Mouse (Mus musculus): ENCODE measurements around the gene Teddm3. TPM values are rescaled to one million over a fixed set of nuclear protein-coding genes. Genes with fewer than 3 reads are reported as not detected.
"Not testable (repeated sequence)": the region's sequence is repeated elsewhere in the genome, so short reads cannot be mapped to it uniquely, and the experiment has no call there.

The Teddm3 gene
- polyA plus RNA-seq, 1 experiment from 2014 or later, result not detected

GRCm38 (mm10) chr16:21151564-21152361, 2.0 kb downstream of the Teddm3 start:
- Histone ChIP-seq H3K27ac (ENCODE audit: low read depth) (peak overlapping the region; percentile 85), H3K4me2 (no peak overlapping the region)
- 26% methylated on average over 4 of the region's 4 CpGs for WGBS

GRCm38 (mm10) chr16:21149896-21150295, 3.9 kb downstream of the Teddm3 start:
- Histone ChIP-seq H3K4me3 (ENCODE audit: low read depth, low read length) (no peak overlapping the region), H3K27me3 (ENCODE audit: insufficient read depth, low read length) (no peaks in the 10 kb centered on the region), H3K36me3 (ENCODE audit: insufficient read depth) (no peaks in the 10 kb centered on the region), H3K27ac (ENCODE audit: low read depth) (no peak overlapping the region), H3K9ac (no peak overlapping the region), H3K4me2 (no peak overlapping the region), H3K9me3 (ENCODE audit: low read depth, low read length) (no peaks in the 10 kb centered on the region), H3K4me1 (ENCODE audit: insufficient read depth) (no peaks in the 10 kb centered on the region)
- ATAC-seq (ENCODE audit: insufficient read depth), result no peak
- no peak for TF ChIP-seq CTCF (IDR thresholded peaks at IDR 0.05; ENCODE audit: low read depth)
- DNase-seq, result no peak

More at GRCm38 (mm10) chr16:21151564-21152361, 2.0 kb downstream of the Teddm3 start:
- Histone ChIP-seq H3K9ac (no peak overlapping the region), H3K36me3 (ENCODE audit: insufficient read depth) (no peaks in the 10 kb centered on the region), H3K4me3 (ENCODE audit: low read depth, low read length) (no peak overlapping the region), H3K27me3 (ENCODE audit: insufficient read depth, low read length) (no peaks in the 10 kb centered on the region), H3K4me1 (ENCODE audit: insufficient read depth) (no peaks in the 10 kb centered on the region), H3K9me3 (ENCODE audit: low read depth, low read length) (no peaks in the 10 kb centered on the region)
- TF ChIP-seq CTCF (IDR thresholded peaks at IDR 0.05; ENCODE audit: low read depth), result no peak
- ATAC-seq (ENCODE audit: insufficient read depth) (peak; percentile 95), DNase-seq (peak; percentile 96)

- not testable (repeated sequence) for H3K27me3 ChIP-seq (ENCODE audit: insufficient read depth, low read length); H3K4me3 ChIP-seq (ENCODE audit: low read depth, low read length); H3K36me3 ChIP-seq (ENCODE audit: insufficient read depth); H3K9ac ChIP-seq; DNase-seq; ATAC-seq (ENCODE audit: insufficient read depth); H3K4me2 ChIP-seq; H3K4me1 ChIP-seq (ENCODE audit: insufficient read depth); H3K9me3 ChIP-seq (ENCODE audit: low read depth, low read length); H3K27ac ChIP-seq (ENCODE audit: low read depth)
- 62% methylated on average over 1 of the region's 1 CpGs for WGBS
Observed at GRCm38 (mm10) chr16:21148451-21148850, 5.3 kb downstream of the Teddm3 start.

DNA sequence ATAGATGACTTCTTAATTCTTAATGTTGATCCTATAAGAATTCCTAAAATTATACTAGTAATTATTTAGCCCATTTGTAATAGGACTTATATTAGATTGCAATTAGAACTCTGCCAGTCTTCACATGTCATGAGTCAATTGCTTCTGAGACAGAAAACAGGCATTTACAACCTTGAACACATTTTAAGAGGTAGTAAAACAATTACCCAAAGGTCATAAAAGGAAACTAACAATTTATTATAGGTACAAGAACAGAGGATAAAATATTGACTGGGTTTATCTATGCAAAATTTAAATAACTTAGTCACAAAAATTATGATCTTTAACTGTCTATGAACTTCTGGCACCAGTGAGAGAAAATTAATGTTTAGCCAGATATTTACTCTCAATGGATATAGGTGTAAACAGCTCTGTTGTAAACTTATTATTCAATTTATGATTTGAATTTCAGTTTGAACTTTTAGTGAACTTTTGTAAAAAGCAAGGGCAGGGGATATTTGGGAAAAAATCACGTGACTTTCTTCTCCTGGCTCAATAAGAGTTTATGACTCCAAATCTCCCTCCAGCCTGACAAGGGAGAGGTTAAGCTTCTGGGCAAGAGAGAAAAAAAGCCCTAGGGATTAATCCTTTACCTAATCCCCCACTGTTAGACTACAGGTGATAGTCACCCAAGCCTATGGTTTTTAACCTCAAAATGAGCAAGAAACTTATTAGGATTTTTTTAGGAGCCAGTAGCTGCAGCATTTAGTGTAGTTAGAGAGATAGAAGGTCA, 17.3 kb downstream of the Teddm3 start:
- no peak overlapping the region for H3K4me2 ChIP-seq
- no peak overlapping the region for H3K4me3 ChIP-seq (ENCODE audit: low read depth, low read length)
- DNase-seq, result no peak
- WGBS, result 40% methylated on average over 1 of the region's 1 CpGs
- H3K9ac ChIP-seq, result no peak overlapping the region
- H3K9me3 ChIP-seq (ENCODE audit: low read depth, low read length), result no peaks in the 10 kb centered on the region
- ATAC-seq (ENCODE audit: insufficient read depth), result no peak
- no peaks in the 10 kb centered on the region for H3K27me3 ChIP-seq (ENCODE audit: insufficient read depth, low read length)
- no peak for TF ChIP-seq CTCF (IDR thresholded peaks at IDR 0.05; ENCODE audit: low read depth)
- no peaks in the 10 kb centered on the region for H3K36me3 ChIP-seq (ENCODE audit: insufficient read depth)
- H3K4me1 ChIP-seq (ENCODE audit: insufficient read depth), result no peaks in the 10 kb centered on the region
- no peak overlapping the region for H3K27ac ChIP-seq (ENCODE audit: low read depth)

DNA sequence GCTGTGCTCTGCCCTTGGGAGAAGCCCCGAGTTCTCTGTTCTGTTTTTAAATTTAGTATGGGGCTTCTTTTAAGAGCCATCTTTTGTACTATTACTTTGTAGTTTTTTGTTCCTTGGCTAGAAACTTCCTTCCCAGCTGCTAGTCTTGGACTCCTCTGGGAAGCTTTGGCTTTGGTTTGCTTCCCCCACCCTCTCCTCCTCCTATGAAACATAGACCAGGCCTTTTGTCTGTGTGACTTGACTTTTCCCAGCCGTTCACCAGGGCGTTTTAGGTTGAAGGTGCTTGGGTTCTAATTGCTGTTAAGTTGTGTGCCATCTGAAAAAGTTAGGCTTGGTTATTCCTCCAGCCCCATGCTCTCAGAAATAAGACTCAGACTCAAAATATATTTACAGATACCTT, 26.1 kb downstream of the Teddm3 start:
- 78% methylated on average over 3 of the region's 3 CpGs for WGBS
- not testable (repeated sequence) for H3K4me3 ChIP-seq (ENCODE audit: low read depth, low read length); H3K36me3 ChIP-seq (ENCODE audit: insufficient read depth); H3K9ac ChIP-seq; H3K4me1 ChIP-seq (ENCODE audit: insufficient read depth); ATAC-seq (ENCODE audit: insufficient read depth); H3K9me3 ChIP-seq (ENCODE audit: low read depth, low read length); H3K27ac ChIP-seq (ENCODE audit: low read depth); H3K4me2 ChIP-seq; H3K27me3 ChIP-seq (ENCODE audit: insufficient read depth, low read length); DNase-seq

DNA sequence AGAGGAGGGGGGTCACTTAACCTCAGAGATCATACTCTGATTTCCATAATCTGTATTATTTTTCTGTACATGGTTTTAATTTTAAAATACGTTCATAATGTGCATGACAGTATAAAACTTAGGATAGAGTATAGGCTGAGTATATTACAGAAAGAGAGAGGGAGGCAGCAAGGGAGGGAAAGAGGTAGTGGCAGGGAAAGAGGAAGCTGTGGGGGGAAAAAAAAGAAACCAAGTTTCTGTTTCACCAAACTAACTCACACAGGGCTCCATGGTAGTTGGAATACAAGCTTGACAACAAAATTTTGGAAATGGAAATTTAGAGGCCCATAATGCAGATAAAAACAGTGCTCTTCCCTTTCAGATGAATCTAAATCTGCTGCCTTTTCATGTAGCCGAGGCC, 31.0 kb downstream of the Teddm3 start:
- not testable (repeated sequence) for H3K9ac ChIP-seq; DNase-seq; ATAC-seq (ENCODE audit: insufficient read depth); H3K27me3 ChIP-seq (ENCODE audit: insufficient read depth, low read length); H3K4me2 ChIP-seq; H3K36me3 ChIP-seq (ENCODE audit: insufficient read depth); H3K4me1 ChIP-seq (ENCODE audit: insufficient read depth); H3K4me3 ChIP-seq (ENCODE audit: low read depth, low read length); H3K9me3 ChIP-seq (ENCODE audit: low read depth, low read length); H3K27ac ChIP-seq (ENCODE audit: low read depth)
- 76% methylated on average over 2 of the region's 2 CpGs for WGBS

- H3K9me3 ChIP-seq (ENCODE audit: low read depth, low read length), result no peaks in the 10 kb centered on the region
- no peaks in the 10 kb centered on the region for H3K36me3 ChIP-seq (ENCODE audit: insufficient read depth)
- no peak for TF ChIP-seq CTCF (IDR thresholded peaks at IDR 0.05; ENCODE audit: low read depth)
- no peak overlapping the region for H3K27ac ChIP-seq (ENCODE audit: low read depth)
- no peak overlapping the region for H3K4me2 ChIP-seq
- H3K4me1 ChIP-seq (ENCODE audit: insufficient read depth), result no peaks in the 10 kb centered on the region
- no peak overlapping the region for H3K4me3 ChIP-seq (ENCODE audit: low read depth, low read length)
- ATAC-seq (ENCODE audit: insufficient read depth) (no peak), DNase-seq (no peak)
- H3K9ac ChIP-seq, result no peak overlapping the region
- 63% methylated on average over 5 of the region's 5 CpGs for WGBS
- no peaks in the 10 kb centered on the region for H3K27me3 ChIP-seq (ENCODE audit: insufficient read depth, low read length)
Observed at GRCm38 (mm10) chr16:21116078-21116477, 37.7 kb downstream of the Teddm3 start.
